Mouse (Mus musculus): Measurements from ENCODE around the gene Eaf2. TPM values are rescaled to one million over a fixed set of nuclear protein-coding genes. Genes with fewer than 3 reads are reported as not detected.
A peak's percentile ranks its signal among the peaks of the same experiment; 100 is the strongest.

Gene Eaf2
- polyA plus RNA-seq, 1 experiment: 0.67 TPM

DNA sequence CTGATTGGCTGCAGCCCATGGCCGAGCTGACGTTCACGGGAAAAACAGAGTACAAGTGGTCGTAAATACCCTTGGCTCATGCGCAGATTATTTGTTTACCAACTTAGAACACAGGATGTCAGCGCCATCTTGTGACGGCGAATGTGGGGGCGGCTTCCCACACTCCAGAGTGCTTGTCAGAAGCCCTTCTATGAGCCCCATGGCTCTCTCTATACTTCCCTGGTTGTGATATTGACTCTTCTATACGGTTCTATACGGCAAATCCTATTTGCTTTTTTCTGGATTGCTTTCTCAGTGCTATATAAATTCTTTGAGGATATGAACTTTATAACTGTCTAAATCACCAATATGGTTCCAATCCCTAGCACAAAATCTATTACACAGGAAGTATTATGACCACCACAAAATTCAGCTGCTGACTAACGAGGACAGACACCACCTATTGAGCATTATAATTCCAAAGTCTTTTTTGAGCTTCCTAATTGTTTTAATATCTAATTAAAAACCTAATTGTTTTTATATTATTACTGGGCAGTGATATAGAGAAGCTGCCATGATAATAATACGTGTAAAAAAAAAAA lies 104.5 kb downstream of the Eaf2 start:
- TF ChIP-seq POLR2A (IDR thresholded peaks at IDR 0.05; ENCODE audit: borderline replicate concordance, extremely low read depth, insufficient read depth, insufficient read length, poor library complexity, severe bottlenecking) (no peak), CTCF (IDR thresholded peaks at IDR 0.05; ENCODE audit: borderline replicate concordance, extremely low read depth, insufficient read depth, insufficient read length) (no peak)
- peak; percentile 45 for DNase-seq (ENCODE audit: low read depth)

GRCm38 (mm10) chr16:36751979-36752378 lies 122.8 kb downstream of the Eaf2 start:
- DNase-seq (ENCODE audit: low read depth): no peak
- TF ChIP-seq CTCF (IDR thresholded peaks at IDR 0.05; ENCODE audit: borderline replicate concordance, extremely low read depth, insufficient read depth, insufficient read length) (no peak), POLR2A (IDR thresholded peaks at IDR 0.05; ENCODE audit: borderline replicate concordance, extremely low read depth, insufficient read depth, insufficient read length, poor library complexity, severe bottlenecking) (no peak)

- no peak for TF ChIP-seq POLR2A (IDR thresholded peaks at IDR 0.05; ENCODE audit: borderline replicate concordance, extremely low read depth, insufficient read depth, insufficient read length, poor library complexity, severe bottlenecking)
- no peak for TF ChIP-seq CTCF (IDR thresholded peaks at IDR 0.05; ENCODE audit: borderline replicate concordance, extremely low read depth, insufficient read depth, insufficient read length)
- no peak for DNase-seq (ENCODE audit: low read depth)
Measured at GRCm38 (mm10) chr16:36747767-36748166, 127.0 kb downstream of the Eaf2 start.

DNA sequence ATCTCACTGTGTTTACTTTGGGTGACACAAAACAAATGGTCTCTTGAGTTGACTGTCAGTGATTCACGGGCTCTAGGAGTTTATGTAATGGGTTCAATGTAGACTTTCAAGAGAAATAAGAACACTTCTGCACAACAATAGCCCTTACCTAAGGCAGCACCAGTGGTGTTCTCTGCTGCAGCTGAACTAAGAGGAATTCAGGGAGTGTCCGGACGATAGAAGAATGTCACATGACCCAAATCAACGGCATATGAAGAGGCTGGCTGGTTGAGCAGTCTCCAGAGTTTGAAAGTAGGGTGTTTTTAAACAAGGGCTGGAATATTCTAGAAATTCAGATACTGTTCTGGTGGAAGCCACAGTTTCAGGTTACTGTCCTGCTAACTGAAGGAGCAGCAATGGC lies 127.7 kb downstream of the Eaf2 start:
- TF ChIP-seq POLR2A (IDR thresholded peaks at IDR 0.05; ENCODE audit: borderline replicate concordance, extremely low read depth, insufficient read depth, insufficient read length, poor library complexity, severe bottlenecking): no peak
- no peak for TF ChIP-seq CTCF (IDR thresholded peaks at IDR 0.05; ENCODE audit: borderline replicate concordance, extremely low read depth, insufficient read depth, insufficient read length)

GRCm38 (mm10) chr16:36743580-36743979 lies 131.2 kb downstream of the Eaf2 start:
- DNase-seq (ENCODE audit: low read depth): no peak
- TF ChIP-seq CTCF (IDR thresholded peaks at IDR 0.05; ENCODE audit: borderline replicate concordance, extremely low read depth, insufficient read depth, insufficient read length) (no peak), POLR2A (IDR thresholded peaks at IDR 0.05; ENCODE audit: borderline replicate concordance, extremely low read depth, insufficient read depth, insufficient read length, poor library complexity, severe bottlenecking) (no peak)

More for the DNA sequence above, 127.7 kb downstream of the Eaf2 start:
- no peak for DNase-seq (ENCODE audit: low read depth)

Other genes with a start within 250 kb of the Eaf2 start
- 0.83 and 1.1 TPM in 2 replicates for gene Cd86, start 208.9 kb downstream of the Eaf2 start, polyA plus RNA-seq (2012; rRNA removed)
- gene Ildr1, start 181.0 kb downstream of the Eaf2 start, polyA plus RNA-seq (2012; rRNA removed): 0.05 and 0.14 TPM in 2 replicates
- gene Slc15a2, start 90.0 kb downstream of the Eaf2 start, polyA plus RNA-seq (2012; rRNA removed): 23.9 and 25.2 TPM in 2 replicates
- gene Iqcb1, start 46.6 kb downstream of the Eaf2 start, polyA plus RNA-seq (2012; rRNA removed): 22.6 and 26.6 TPM in 2 replicates
- gene Golgb1, start 137 bp upstream of the Eaf2 start, polyA plus RNA-seq (2012; rRNA removed): 45.0 and 46.2 TPM in 2 replicates
- 1.7 and 1.9 TPM in 2 replicates for gene Hcls1, start 60.0 kb upstream of the Eaf2 start, polyA plus RNA-seq (2012; rRNA removed)
- 0.03 and 0.25 TPM in 2 replicates for gene Fbxo40, start 115.5 kb upstream of the Eaf2 start, polyA plus RNA-seq (2012; rRNA removed)
- 4.3 and 4.4 TPM in 2 replicates for gene Polq, start 136.8 kb upstream of the Eaf2 start, polyA plus RNA-seq (2012; rRNA removed)

All from brain, embryonic 14.5 days (tissue).